Mouse (Mus musculus): ENCODE data around the gene Olfr1202. TPM values are rescaled to one million over a fixed set of nuclear protein-coding genes. Genes with fewer than 3 reads are reported as not detected.

The Olfr1202 gene
- total RNA-seq (2014; fragmentation: Nextera tagmentation) (not detected in 2 replicates), total RNA-seq (2017) (not detected in 2 replicates)

GRCm38 (mm10) chr2:88814196-88814595 is at the start of gene Olfr1202:
Gene Olfr1202 (plus strand): TSS chr2:88814496.
- no peak for ATAC-seq (replicated peaks; ENCODE audit: poor library complexity, severe bottlenecking)

DNA sequence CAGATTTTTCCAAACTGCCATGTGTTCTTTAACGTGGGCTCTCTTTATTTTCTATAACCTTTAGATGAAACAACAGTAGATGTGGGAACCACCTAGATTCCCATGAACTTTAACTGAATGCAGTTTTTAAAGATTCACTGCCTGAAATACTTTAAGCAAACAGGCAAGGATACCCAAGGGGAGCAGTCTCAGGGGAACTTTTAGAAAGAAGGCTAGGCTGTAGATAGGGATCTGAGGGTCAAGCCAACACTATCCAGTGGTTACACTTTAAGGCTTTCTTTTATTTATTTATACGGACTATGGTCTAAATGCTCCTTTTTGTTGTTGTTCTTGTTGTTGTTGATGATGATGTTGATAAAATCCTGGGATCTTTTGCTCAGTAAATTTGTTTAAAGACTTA is 43.9 kb upstream of the Olfr1202 start, which contains the start of gene Olfr1200:
Olfr1200 (minus strand) TSS at position 101 of the 400 bp plus-strand sequence.
- ATAC-seq (replicated peaks; ENCODE audit: poor library complexity, severe bottlenecking): no peak

GRCm38 (mm10) chr2:88792736-88793135 is 21.6 kb upstream of the Olfr1202 start, which contains the start of gene Olfr1201:
Gene Olfr1201 (plus strand): TSS chr2:88793036.
- ATAC-seq (replicated peaks; ENCODE audit: poor library complexity, severe bottlenecking): no peak

DNA sequence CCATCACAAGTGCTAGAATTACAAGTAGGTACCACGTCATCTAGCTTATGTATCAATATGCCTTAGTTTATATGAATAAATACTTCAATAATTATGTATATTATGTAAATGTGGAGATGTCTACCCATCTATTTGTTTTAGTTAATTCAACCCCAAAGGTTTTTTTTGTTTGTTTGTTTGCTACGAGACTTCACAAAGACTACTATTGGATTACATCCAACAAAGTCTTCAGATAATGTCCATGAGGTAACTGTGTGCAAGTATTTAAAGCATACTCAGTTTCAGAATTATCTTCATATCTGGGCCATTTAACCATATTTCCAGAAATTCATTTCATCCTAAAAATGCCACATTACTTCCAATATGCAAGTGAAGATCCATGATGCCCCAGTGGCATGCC is 15.1 kb downstream of the Olfr1202 start, which contains the start of gene Olfr1205:
Olfr1205 (plus strand) TSS at position 301 of the 400 bp plus-strand sequence.
- ATAC-seq (replicated peaks; ENCODE audit: poor library complexity, severe bottlenecking): no peak

DNA sequence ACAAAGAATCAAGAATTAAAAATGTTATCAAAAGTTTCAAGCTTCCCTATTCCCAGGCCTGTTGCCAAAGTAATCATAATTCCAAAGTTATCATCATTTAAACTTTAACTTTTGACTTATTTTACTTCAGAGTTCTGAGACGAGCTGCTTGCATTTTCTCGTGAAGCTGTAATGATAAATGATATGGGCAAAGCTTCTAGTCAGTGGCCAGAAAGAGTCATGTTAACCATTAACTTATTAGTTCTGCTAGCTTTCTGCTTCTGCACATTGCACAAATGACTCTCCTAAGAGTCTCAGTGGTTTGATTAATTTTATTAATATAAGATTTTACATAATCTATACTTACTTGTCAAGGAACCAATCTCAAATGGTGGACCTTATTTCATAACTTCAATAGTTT is 24.2 kb downstream of the Olfr1202 start:
- ATAC-seq (replicated peaks; ENCODE audit: poor library complexity, severe bottlenecking): no peak

- no peak for ATAC-seq (replicated peaks; ENCODE audit: poor library complexity, severe bottlenecking)
Observed at GRCm38 (mm10) chr2:88848992-88849391, 34.7 kb downstream of the Olfr1202 start, which contains the start of gene Olfr1204. Gene Olfr1204 (plus strand): TSS chr2:88849292.

DNA sequence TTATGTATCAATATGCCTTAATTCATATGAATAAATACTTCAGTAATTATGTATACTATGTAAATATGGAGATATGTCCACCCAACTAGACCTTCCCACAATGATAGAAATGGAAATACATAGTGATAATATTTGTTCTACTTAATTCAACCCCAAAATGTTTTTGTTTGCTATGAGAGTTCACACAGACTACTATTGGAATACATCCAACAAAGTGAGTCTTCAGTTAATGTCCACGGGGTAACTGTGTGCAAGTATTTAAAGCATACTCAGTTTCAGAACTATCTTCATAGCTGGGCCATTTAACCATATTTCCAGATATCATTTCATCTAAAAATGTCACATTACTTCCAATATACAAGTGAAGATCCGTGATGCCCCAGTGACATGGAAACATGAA is 48.6 kb downstream of the Olfr1202 start, which contains the start of gene Olfr1206:
Olfr1206 (plus strand) TSS at position 301 of the 400 bp plus-strand sequence.
- no peak for ATAC-seq (replicated peaks; ENCODE audit: poor library complexity, severe bottlenecking)

Other genes with a start within 250 kb of the Olfr1202 start
- gene Olfr1189, start 228.0 kb upstream of the Olfr1202 start, total RNA-seq (2014; fragmentation: Nextera tagmentation): not detected in 2 replicates
- gene Olfr1189, start 228.0 kb upstream of the Olfr1202 start, total RNA-seq (2017): not detected in 2 replicates
- not detected in 2 replicates for gene Olfr1191-ps1, start 174.0 kb upstream of the Olfr1202 start, total RNA-seq (2014; fragmentation: Nextera tagmentation)
- not detected in 2 replicates for gene Olfr1191-ps1, start 174.0 kb upstream of the Olfr1202 start, total RNA-seq (2017)
- gene Olfr1192-ps1, start 166.0 kb upstream of the Olfr1202 start, total RNA-seq (2014; fragmentation: Nextera tagmentation): not detected in 2 replicates
- not detected in 2 replicates for gene Olfr1192-ps1, start 166.0 kb upstream of the Olfr1202 start, total RNA-seq (2017)
- gene Olfr1193, start 138.9 kb upstream of the Olfr1202 start, total RNA-seq (2014; fragmentation: Nextera tagmentation): not detected in 2 replicates
- not detected in 2 replicates for gene Olfr1193, start 138.9 kb upstream of the Olfr1202 start, total RNA-seq (2017)
- not detected in 2 replicates for gene Olfr1195, start 125.3 kb upstream of the Olfr1202 start, total RNA-seq (2014; fragmentation: Nextera tagmentation)
- gene Olfr1195, start 125.3 kb upstream of the Olfr1202 start, total RNA-seq (2017): not detected in 2 replicates
- gene Olfr1196, start 109.9 kb upstream of the Olfr1202 start, total RNA-seq (2014; fragmentation: Nextera tagmentation): not detected in 2 replicates
- gene Olfr1196, start 109.9 kb upstream of the Olfr1202 start, total RNA-seq (2017): not detected in 2 replicates
- gene Olfr1197, start 82.1 kb upstream of the Olfr1202 start, total RNA-seq (2014; fragmentation: Nextera tagmentation): not detected in 2 replicates
- gene Olfr1197, start 82.1 kb upstream of the Olfr1202 start, total RNA-seq (2017): not detected in 2 replicates
- not detected in 2 replicates for gene Olfr1198, start 63.1 kb upstream of the Olfr1202 start, total RNA-seq (2014; fragmentation: Nextera tagmentation)
- not detected in 2 replicates for gene Olfr1198, start 63.1 kb upstream of the Olfr1202 start, total RNA-seq (2017)
- not detected in 2 replicates for gene Olfr1199, start 54.0 kb upstream of the Olfr1202 start, total RNA-seq (2014; fragmentation: Nextera tagmentation)
- gene Olfr1199, start 54.0 kb upstream of the Olfr1202 start, total RNA-seq (2017): not detected in 2 replicates
- not detected in 2 replicates for gene Olfr1200, start 44.0 kb upstream of the Olfr1202 start, total RNA-seq (2014; fragmentation: Nextera tagmentation)
- not detected in 2 replicates for gene Olfr1200, start 44.0 kb upstream of the Olfr1202 start, total RNA-seq (2017)
- gene Olfr1201, start 21.5 kb upstream of the Olfr1202 start, total RNA-seq (2014; fragmentation: Nextera tagmentation): not detected in 2 replicates
- not detected in 2 replicates for gene Olfr1201, start 21.5 kb upstream of the Olfr1202 start, total RNA-seq (2017)
- gene Olfr1205, start 15.2 kb downstream of the Olfr1202 start, total RNA-seq (2014; fragmentation: Nextera tagmentation): not detected in 2 replicates
- not detected in 2 replicates for gene Olfr1205, start 15.2 kb downstream of the Olfr1202 start, total RNA-seq (2017)
- gene Olfr1204, start 34.8 kb downstream of the Olfr1202 start, total RNA-seq (2014; fragmentation: Nextera tagmentation): not detected in 2 replicates
- gene Olfr1204, start 34.8 kb downstream of the Olfr1202 start, total RNA-seq (2017): not detected in 2 replicates
- not detected in 2 replicates for gene Olfr1206, start 48.7 kb downstream of the Olfr1202 start, total RNA-seq (2014; fragmentation: Nextera tagmentation)
- not detected in 2 replicates for gene Olfr1206, start 48.7 kb downstream of the Olfr1202 start, total RNA-seq (2017)
- not detected in 2 replicates for gene Olfr1208, start 87.8 kb downstream of the Olfr1202 start, total RNA-seq (2014; fragmentation: Nextera tagmentation)
- not detected in 2 replicates for gene Olfr1208, start 87.8 kb downstream of the Olfr1202 start, total RNA-seq (2017)
- gene Olfr1209, start 100.7 kb downstream of the Olfr1202 start, total RNA-seq (2014; fragmentation: Nextera tagmentation): not detected in 2 replicates
- gene Olfr1209, start 100.7 kb downstream of the Olfr1202 start, total RNA-seq (2017): not detected in 2 replicates
- gene Olfr1211, start 123.6 kb downstream of the Olfr1202 start, total RNA-seq (2014; fragmentation: Nextera tagmentation): not detected in 2 replicates
- gene Olfr1211, start 123.6 kb downstream of the Olfr1202 start, total RNA-seq (2017): not detected in 2 replicates
- not detected in 2 replicates for gene Olfr1212, start 139.5 kb downstream of the Olfr1202 start, total RNA-seq (2014; fragmentation: Nextera tagmentation)
- gene Olfr1212, start 139.5 kb downstream of the Olfr1202 start, total RNA-seq (2017): not detected in 2 replicates
- gene Gm13762, start 165.8 kb downstream of the Olfr1202 start, total RNA-seq (2014; fragmentation: Nextera tagmentation): not detected in 2 replicates
- gene Gm13762, start 165.8 kb downstream of the Olfr1202 start, total RNA-seq (2017): not detected in 2 replicates
- not detected in 2 replicates for gene Olfr1214, start 178.2 kb downstream of the Olfr1202 start, total RNA-seq (2014; fragmentation: Nextera tagmentation)
- gene Olfr1214, start 178.2 kb downstream of the Olfr1202 start, total RNA-seq (2017): not detected in 2 replicates
- gene Olfr1215, start 192.5 kb downstream of the Olfr1202 start, total RNA-seq (2014; fragmentation: Nextera tagmentation): not detected in 2 replicates
- gene Olfr1215, start 192.5 kb downstream of the Olfr1202 start, total RNA-seq (2017): not detected in 2 replicates
- gene Olfr1216, start 203.8 kb downstream of the Olfr1202 start, total RNA-seq (2014; fragmentation: Nextera tagmentation): not detected in 2 replicates
- not detected in 2 replicates for gene Olfr1216, start 203.8 kb downstream of the Olfr1202 start, total RNA-seq (2017)
- gene Olfr1217, start 217.6 kb downstream of the Olfr1202 start, total RNA-seq (2014; fragmentation: Nextera tagmentation): not detected in 2 replicates
- not detected in 2 replicates for gene Olfr1217, start 217.6 kb downstream of the Olfr1202 start, total RNA-seq (2017)
- gene Olfr1218, start 246.7 kb downstream of the Olfr1202 start, total RNA-seq (2014; fragmentation: Nextera tagmentation): not detected in 2 replicates
- not detected in 2 replicates for gene Olfr1218, start 246.7 kb downstream of the Olfr1202 start, total RNA-seq (2017)